Mouse (Mus musculus) stomach, embryonic 14.5 days (tissue): ENCODE measurements around the gene Ogg1. TPM values are rescaled to one million over a fixed set of nuclear protein-coding genes. Genes with fewer than 3 reads are reported as not detected.

ENCODE experiments used
- ATAC-seq: fragments of 200-750 bp; cut with Nextera tagmentation; 2 replicates; pipeline ENCODE4 v1.8.0; 2017; ENCODE audit warnings: low read depth, moderate TSS enrichment; ENCODE audit not compliant: insufficient number of reproducible peaks, insufficient read depth, low FRiP score
- H3K27ac ChIP-seq: fragments of 300-500 bp; sonication (generic); 2 replicates; pipeline ENCODE4 v1.5.1; 2014; ENCODE audit warnings: mild to moderate bottlenecking, low read length, moderate library complexity, mixed read lengths
- H3K27me3 ChIP-seq: fragments of 300-500 bp; sonication (generic); 2 replicates; pipeline ENCODE4 v1.6.1; 2014; ENCODE audit warnings: low read length, control low read depth, mixed read lengths; ENCODE audit not compliant: control insufficient read depth, insufficient read depth
- H3K36me3 ChIP-seq: fragments of 300-500 bp; sonication (generic); 2 replicates; pipeline ENCODE4 v1.6.1; 2014; ENCODE audit warnings: mild to moderate bottlenecking, control low read depth, low read length, moderate library complexity, mixed read lengths; ENCODE audit not compliant: control insufficient read depth, insufficient read depth
- H3K4me1 ChIP-seq: fragments of 300-500 bp; sonication (generic); 2 replicates; pipeline ENCODE4 v1.6.1; 2014; ENCODE audit warnings: low read length, control low read depth, mixed read lengths; ENCODE audit not compliant: control insufficient read depth, insufficient read depth
- H3K4me2 ChIP-seq: fragments of 300-500 bp; sonication (generic); replicated peaks from 2 replicates; pipeline ENCODE4 v1.6.1; 2014; ENCODE audit warnings: low read depth, low read length, control low read depth
- H3K4me3 ChIP-seq: fragments of 300-500 bp; sonication (generic); 2 replicates; pipeline ENCODE4 v1.5.1; 2014; ENCODE audit warnings: low read depth, low read length, control low read depth
- H3K9ac ChIP-seq: fragments of 300-500 bp; sonication (generic); replicated peaks from 2 replicates; pipeline ENCODE4 v1.6.1; 2014; ENCODE audit warnings: low read depth, mild to moderate bottlenecking, control low read depth, low read length, moderate library complexity, mixed read lengths
- H3K9me3 ChIP-seq: fragments of 300-500 bp; sonication (generic); 2 replicates; pipeline ENCODE4 v1.6.1; 2016; ENCODE audit warnings: low read depth, low read length, control low read depth; ENCODE audit not compliant: control insufficient read depth
- WGBS: fragments of 180-500 bp; shearing (Covaris S2); extraction: QIAGEN DNeasy Blood & Tissue Kit; methylation state at CpG from one replicate; pipeline ENCODE4 v1.1.7; 2014; 5-methylcytosine and 5-hydroxymethylcytosine counted together
- polyA plus RNA-seq: library from polyadenylated mRNA; unstranded; fragments of >200 nt; fragmentation: Nextera tagmentation; extraction: Ambion mirVana; gene quantifications from 2 replicates; pipeline ENCODE4 v1.2.1, GENCODE M21; 2014

The Ogg1 gene
- polyA plus RNA-seq, 1 experiment from 2014 or later = 18.0 TPM

GRCm38 (mm10) chr6:113289346-113289745, 37.4 kb upstream of the Ogg1 start:
- Histone ChIP-seq H3K4me2 (no peak overlapping the region), H3K4me1 (no peaks in the 10 kb centered on the region), H3K27me3 (no peaks in the 10 kb centered on the region), H3K4me3 (no peak overlapping the region), H3K27ac (no peak overlapping the region), H3K36me3 (no peaks in the 10 kb centered on the region), H3K9ac (no peak overlapping the region), H3K9me3 (no peaks in the 10 kb centered on the region)
- 86% methylated on average over 15 of the region's 15 CpGs for whole genome bisulfite sequencing
- no peak for ATAC-seq

- no peak overlapping the region for H3K27ac ChIP-seq
- 62% methylated on average over 6 of the region's 6 CpGs for WGBS
- H3K27me3 ChIP-seq = no peaks in the 10 kb centered on the region
- H3K9ac ChIP-seq = no peak overlapping the region
- H3K4me2 ChIP-seq = no peak overlapping the region
- no peak overlapping the region for H3K4me3 ChIP-seq
- no peaks in the 10 kb centered on the region for H3K36me3 ChIP-seq
- H3K4me1 ChIP-seq = no peaks in the 10 kb centered on the region
- H3K9me3 ChIP-seq = no peaks in the 10 kb centered on the region
- ATAC-seq = no peak
These were observed 36.4 kb upstream of the Ogg1 start for GRCm38 (mm10) chr6:113290346-113290745.

DNA sequence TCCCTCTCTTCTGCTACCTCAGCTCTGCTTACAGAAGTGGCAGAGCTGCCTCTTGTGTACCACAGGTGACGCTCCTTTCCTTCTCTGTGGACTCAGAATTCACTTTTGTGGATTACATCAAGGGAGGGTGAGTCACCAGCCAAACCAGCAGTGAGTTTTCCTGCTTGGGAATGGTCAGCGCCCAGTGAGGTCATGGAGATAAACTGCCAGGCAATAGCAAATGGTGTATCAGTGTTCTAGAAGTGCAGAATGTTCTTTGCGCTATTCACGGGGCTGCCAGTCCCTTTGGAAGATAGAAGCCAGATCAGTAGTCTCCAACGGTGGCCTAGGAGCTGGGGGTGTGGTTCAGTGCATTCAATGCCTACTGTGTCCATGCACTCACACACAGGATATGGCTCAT, 33.8 kb upstream of the Ogg1 start:
- no peaks in the 10 kb centered on the region for H3K27me3 ChIP-seq
- no peak overlapping the region for H3K4me2 ChIP-seq
- no peak overlapping the region for H3K4me3 ChIP-seq
- ATAC-seq = no peak
- WGBS = 70% methylated on average over 5 of the region's 5 CpGs
- no peaks in the 10 kb centered on the region for H3K4me1 ChIP-seq
- no peaks in the 10 kb centered on the region for H3K36me3 ChIP-seq
- no peak overlapping the region for H3K27ac ChIP-seq
- H3K9me3 ChIP-seq = no peaks in the 10 kb centered on the region
- H3K9ac ChIP-seq = no peak overlapping the region

DNA sequence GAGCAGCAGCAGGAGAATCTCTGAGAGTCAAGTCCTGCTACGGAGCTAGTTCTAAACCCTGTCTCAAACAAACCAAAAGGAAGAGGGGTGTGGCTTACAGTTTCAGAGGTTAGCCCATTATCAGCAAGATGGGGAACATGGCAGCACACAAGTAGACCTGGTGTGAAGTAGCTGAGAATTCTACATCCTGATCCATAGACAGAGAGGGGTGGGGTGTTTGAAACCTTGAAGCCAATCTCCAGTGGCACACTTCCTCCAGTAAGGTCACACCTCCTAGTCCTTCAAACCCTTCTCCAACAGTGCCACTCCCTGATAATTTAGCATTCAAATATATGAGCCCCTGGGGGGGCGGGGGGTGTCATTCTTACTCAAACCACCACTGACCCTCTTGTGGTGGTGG, 30.7 kb upstream of the Ogg1 start:
- Histone ChIP-seq H3K27ac (no peak overlapping the region), H3K9me3 (no peaks in the 10 kb centered on the region), H3K27me3 (no peaks in the 10 kb centered on the region), H3K4me3 (no peak overlapping the region), H3K4me1 (no peaks in the 10 kb centered on the region), H3K9ac (no peak overlapping the region), H3K36me3 (no peaks in the 10 kb centered on the region), H3K4me2 (no peak overlapping the region)
- WGBS = 74% methylated on average over 2 of the region's 2 CpGs
- no peak for ATAC-seq

DNA sequence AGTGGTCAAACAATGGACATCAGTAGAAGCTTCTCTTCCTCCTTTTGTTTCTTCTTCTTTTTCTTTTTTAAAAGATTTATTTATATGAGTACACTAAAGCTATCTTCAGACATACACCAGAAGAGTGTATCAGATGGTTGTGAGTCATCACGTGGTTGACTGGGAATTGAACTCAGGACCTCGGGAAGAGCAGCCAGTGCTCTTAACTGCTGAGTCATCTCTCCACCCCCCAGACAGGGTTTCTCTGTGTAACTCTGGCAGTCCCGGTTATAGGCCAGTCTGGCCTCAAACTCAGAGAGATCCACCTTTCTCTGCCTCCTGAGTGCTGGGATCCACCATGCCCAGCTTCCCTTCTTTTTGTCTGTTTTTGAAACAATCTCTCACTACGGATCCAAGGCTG, 30.1 kb upstream of the Ogg1 start:
- Histone ChIP-seq H3K4me2 (no peak overlapping the region), H3K4me3 (no peak overlapping the region), H3K36me3 (no peaks in the 10 kb centered on the region), H3K27me3 (no peaks in the 10 kb centered on the region), H3K27ac (no peak overlapping the region), H3K9ac (no peak overlapping the region), H3K4me1 (no peaks in the 10 kb centered on the region), H3K9me3 (no peaks in the 10 kb centered on the region)
- 64% methylated on average over 4 of the region's 4 CpGs for WGBS
- ATAC-seq = no peak

DNA sequence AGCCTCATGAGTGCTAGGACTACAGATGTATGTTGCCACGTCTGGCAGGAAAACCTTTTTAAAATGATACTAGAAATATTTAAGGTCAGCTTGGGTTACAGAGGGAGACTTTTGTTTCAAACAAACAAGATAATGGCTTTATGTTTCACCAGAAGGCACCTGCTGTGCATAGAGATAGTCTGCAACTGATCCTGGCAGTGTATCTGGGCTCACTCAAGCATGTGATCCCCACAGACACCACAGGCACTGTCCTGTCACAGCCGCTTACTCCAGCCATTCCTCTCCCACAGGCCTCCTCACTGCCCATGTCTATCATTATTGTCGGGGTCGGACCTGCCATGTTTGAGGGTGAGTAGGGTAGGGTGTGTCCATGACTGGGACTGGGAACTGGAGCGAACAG, 25.4 kb upstream of the Ogg1 start:
- no peaks in the 10 kb centered on the region for H3K9me3 ChIP-seq
- no peak overlapping the region for H3K9ac ChIP-seq
- WGBS = 83% methylated on average over 5 of the region's 5 CpGs
- no peaks in the 10 kb centered on the region for H3K4me1 ChIP-seq
- H3K36me3 ChIP-seq = no peaks in the 10 kb centered on the region
- H3K27ac ChIP-seq = no peak overlapping the region
- H3K4me2 ChIP-seq = no peak overlapping the region
- H3K4me3 ChIP-seq = no peak overlapping the region
- no peak for ATAC-seq
- no peaks in the 10 kb centered on the region for H3K27me3 ChIP-seq

DNA sequence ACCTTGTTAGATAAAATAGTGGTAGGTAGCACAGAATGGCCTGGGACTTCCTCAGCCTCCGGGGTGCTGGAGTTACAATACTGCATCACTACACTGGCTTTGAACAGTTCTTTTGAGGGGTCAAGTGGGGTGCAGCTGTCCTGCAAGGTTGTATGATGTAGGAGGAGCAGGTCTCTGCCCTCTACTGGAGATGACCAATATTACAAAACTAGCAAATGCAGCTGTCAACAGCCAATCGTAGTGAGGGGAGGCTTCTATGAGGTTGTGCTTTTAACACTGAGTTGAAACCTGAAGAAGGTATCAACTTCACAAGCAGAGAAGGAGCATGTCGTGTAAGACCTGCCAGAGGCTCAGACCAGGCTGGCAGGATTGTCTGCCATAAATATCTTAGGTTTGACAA, 24.5 kb upstream of the Ogg1 start:
- Histone ChIP-seq H3K36me3 (no peaks in the 10 kb centered on the region), H3K27ac (no peak overlapping the region), H3K9me3 (no peaks in the 10 kb centered on the region), H3K9ac (no peak overlapping the region), H3K27me3 (no peaks in the 10 kb centered on the region), H3K4me3 (no peak overlapping the region), H3K4me2 (no peak overlapping the region), H3K4me1 (no peaks in the 10 kb centered on the region)
- ATAC-seq = no peak
- 14% methylated on average over 3 of the region's 3 CpGs for WGBS

GRCm38 (mm10) chr6:113306322-113306985, 20.3 kb upstream of the Ogg1 start:
- H3K4me3 ChIP-seq = peak overlapping the region; percentile 99
- H3K4me1 ChIP-seq = peaks cover 6% of the 10 kb centered on the region
- WGBS = under 1% methylated on average over 49 of the region's 50 CpGs
- no peaks in the 10 kb centered on the region for H3K27me3 ChIP-seq
- H3K27ac ChIP-seq = peak overlapping the region; percentile 97
- H3K9ac ChIP-seq = peak overlapping the region; percentile 97
- peaks cover 16% of the 10 kb centered on the region for H3K36me3 ChIP-seq
- H3K4me2 ChIP-seq = peak overlapping the region; percentile 96
- H3K9me3 ChIP-seq = no peaks in the 10 kb centered on the region
- peak; percentile 98 for ATAC-seq

GRCm38 (mm10) chr6:113306986-113307349, 19.8 kb upstream of the Ogg1 start, which contains the start of gene Brpf1:
Brpf1 (plus strand) TSS chr6:113307137.
- H3K9ac ChIP-seq = peak within 1 kb of the TSS; percentile 97
- peaks cover 6% of the 10 kb centered on the region for H3K4me1 ChIP-seq
- WGBS = 0% methylated on average over 32 of the region's 32 CpGs
- H3K4me2 ChIP-seq = peak within 1 kb of the TSS; percentile 96
- H3K4me3 ChIP-seq = peak within 1 kb of the TSS; percentile 99
- H3K27me3 ChIP-seq = no peaks in the 10 kb centered on the region
- H3K27ac ChIP-seq = peak within 1 kb of the TSS; percentile 97
- ATAC-seq = peak; percentile 36; the same call in 1 of the 2 replicates
- no peaks in the 10 kb centered on the region for H3K9me3 ChIP-seq
- H3K36me3 ChIP-seq = peaks cover 17% of the 10 kb centered on the region
